Mouse (Mus musculus): ENCODE measurements around the gene Spata9.

DNA sequence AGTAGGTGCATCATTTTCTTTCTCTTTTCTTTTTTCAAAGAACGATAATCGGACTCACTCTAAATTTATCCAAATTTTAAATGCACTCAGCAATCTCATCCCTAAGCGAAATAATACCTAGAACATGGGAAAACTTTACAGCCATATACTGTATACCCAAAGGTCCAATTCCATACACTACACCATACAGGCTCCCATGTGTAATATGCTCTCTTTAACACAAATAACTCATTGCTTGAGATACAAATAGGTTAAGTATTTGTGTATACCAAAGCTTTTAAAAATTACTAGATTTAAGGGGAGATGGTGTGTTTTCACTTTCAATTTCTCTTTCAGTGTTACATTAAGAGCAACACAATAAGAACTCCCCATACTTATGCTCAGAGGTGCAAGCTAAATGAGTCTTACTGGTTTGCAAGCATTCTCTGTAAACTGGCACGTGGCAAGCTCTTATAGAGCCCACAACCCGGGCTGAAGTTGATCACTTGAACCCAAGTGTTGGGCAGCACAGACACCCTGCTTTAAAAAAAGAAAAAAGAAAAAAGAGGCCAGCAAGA, 52.0 kb downstream of the Spata9 start:
- no peak for TF ChIP-seq CTCF (IDR thresholded peaks at IDR 0.05; ENCODE audit: extremely low read depth, insufficient read length, insufficient replicate concordance, low read depth, low read length)
- TF ChIP-seq POLR2A (IDR thresholded peaks at IDR 0.05; ENCODE audit: low read depth, low read length), result no peak

All from small intestine, adult 2 months (tissue).